Mouse (Mus musculus) skeletal muscle tissue, postnatal 0 days (tissue): ENCODE measurements around the gene Gm20920. TPM values are rescaled to one million over a fixed set of nuclear protein-coding genes. Genes with fewer than 3 reads are reported as not detected.

Experiments used
- polyA plus RNA-seq: library from polyadenylated mRNA; unstranded; fragments of >200 nt; fragmentation: Nextera tagmentation; extraction: Ambion mirVana; gene quantifications from 2 replicates; pipeline ENCODE4 v1.2.1, GENCODE M21; 2015

Gm20920 gene
- not detected in 2 replicates for polyA plus RNA-seq

GRCm38 (mm10) chrY:51851820-51852219, at the start of gene Gm20920:
Gene Gm20920 (plus strand): TSS chrY:51852120.

